Mouse (Mus musculus) megakaryocyte, adult 5-6 weeks (primary cell): Measurements from ENCODE around the gene Nectin1. TPM values are rescaled to one million over a fixed set of nuclear protein-coding genes. Genes with fewer than 3 reads are reported as not detected.

Source experiments
- ATAC-seq: 2 replicates; pipeline ENCODE4 v1.8.0; 2016; ENCODE audit warnings: mild to moderate bottlenecking, inconsistent platforms; ENCODE audit not compliant: poor library complexity, severe bottlenecking
- total RNA-seq, 2 experiments: library from RNA; stranded (forward) in 1 of 2; stranded (reverse) in 1 of 2; fragments of 153-499, 151-499 nt in 1 of 2; fragments of 221-1000, 200-1000 nt in 1 of 2; gene quantifications; 2 replicates each; pipeline versions ENCODE4 v1.2.3 to v1.2.4; 2015 to 2017

The Nectin1 gene
- total RNA-seq, 2 experiments from 2014 or later = 1.4 to 9.7 TPM

DNA sequence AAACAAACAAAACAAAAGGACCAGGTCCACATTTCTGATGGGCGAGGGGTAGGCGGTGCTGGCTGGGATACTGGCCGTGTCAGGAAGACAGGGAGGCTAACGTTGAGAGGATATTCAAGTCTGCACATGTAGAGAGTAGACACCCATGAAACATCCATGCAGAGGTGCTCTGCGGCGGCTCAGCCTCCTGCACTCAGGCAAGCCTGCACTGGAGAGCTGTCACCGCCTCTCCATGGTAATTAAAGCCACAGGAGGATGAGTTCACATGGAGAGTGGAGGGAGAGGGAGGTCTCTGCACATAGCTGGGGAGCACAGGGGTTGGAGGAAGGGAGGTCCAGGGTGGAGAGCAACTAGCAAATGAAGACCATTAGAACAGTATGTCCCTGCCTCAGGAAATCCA lies 107.4 kb downstream of the Nectin1 start:
- no peak for ATAC-seq

DNA sequence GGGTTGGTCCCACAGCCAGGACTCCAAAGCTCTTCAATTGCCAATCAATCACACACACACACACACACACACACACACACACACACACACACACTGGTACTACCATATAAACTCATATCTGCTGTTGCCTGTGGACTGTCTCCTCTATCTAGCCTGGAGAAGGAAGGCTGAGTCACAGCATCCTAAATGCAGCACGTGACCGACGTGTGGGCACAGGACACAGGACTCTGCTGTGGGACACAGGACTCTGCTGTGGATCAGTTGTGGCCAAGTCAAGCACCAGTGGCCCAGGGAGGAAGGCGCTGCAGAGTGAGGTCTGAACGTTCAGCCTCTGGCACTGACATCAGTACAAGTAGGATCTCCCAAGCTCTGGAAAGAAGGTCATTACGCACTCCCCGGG lies 112.1 kb downstream of the Nectin1 start:
- no peak for ATAC-seq
